Mouse (Mus musculus) testis, adult 2 months (tissue): Measurements from ENCODE around the gene Tcte1. TPM values are rescaled to one million over a fixed set of nuclear protein-coding genes. Genes with fewer than 3 reads are reported as not detected.

Experiments used
- H3K27ac ChIP-seq: fragments of 200-500 bp; 2 replicates; pipeline ENCODE4 v1.5.1; 2012; ENCODE audit warnings: low read depth, low read length; ENCODE audit not compliant: control insufficient read depth, insufficient read depth
- H3K27me3 ChIP-seq: fragments of 200-500 bp; 2 replicates; pipeline ENCODE4 v1.6.1; 2012; ENCODE audit warnings: mild to moderate bottlenecking, low read length, moderate library complexity; ENCODE audit not compliant: control insufficient read depth, insufficient read depth
- H3K36me3 ChIP-seq: fragments of 200-500 bp; 2 replicates; pipeline ENCODE4 v1.6.1; 2012; ENCODE audit warnings: mild to moderate bottlenecking, low read length; ENCODE audit not compliant: control insufficient read depth, insufficient read depth
- H3K4me1 ChIP-seq: fragments of 200-500 bp; 2 replicates; pipeline ENCODE4 v1.6.1; 2012; ENCODE audit warnings: low read length; ENCODE audit not compliant: control insufficient read depth, insufficient read depth
- H3K4me3 ChIP-seq: fragments of 200-500 bp; 2 replicates; pipeline ENCODE4 v1.5.1; 2012; ENCODE audit warnings: low read depth, mild to moderate bottlenecking, low read length, moderate library complexity, mixed read lengths; ENCODE audit not compliant: control insufficient read depth
- CTCF ChIP-seq: fragments of 200-500 bp; IDR thresholded peaks from 2 replicates; pipeline ENCODE4 v1.5.1; 2012; ENCODE audit warnings: low read depth, mild to moderate bottlenecking, inconsistent platforms, low read length, moderate library complexity; ENCODE audit not compliant: control insufficient read depth, insufficient read depth, insufficient replicate concordance
- POLR2A ChIP-seq: fragments of 200-500 bp; IDR thresholded peaks from 2 replicates; pipeline ENCODE4 v1.6.1; 2012; ENCODE audit warnings: low read depth, mild to moderate bottlenecking, inconsistent platforms, low read length, moderate library complexity; ENCODE audit not compliant: control insufficient read depth
- polyA plus RNA-seq: library from polyadenylated mRNA; depleted of rRNA; stranded (reverse); fragments of >200 nt; gene quantifications from 2 replicates; pipeline ENCODE4 v1.2.3, GENCODE M21; 2012

The Tcte1 gene
- polyA plus RNA-seq, 1 experiment: 261 TPM

GRCm38 (mm10) chr17:45500981-45501380, 22.3 kb upstream of the Tcte1 start:
- H3K36me3 ChIP-seq: no peaks in the 10 kb centered on the region
- no peak overlapping the region for H3K4me3 ChIP-seq
- H3K27me3 ChIP-seq: no peaks in the 10 kb centered on the region
- H3K4me1 ChIP-seq: peaks cover under 1% of the 10 kb centered on the region; the same call in 1 of the 2 replicates
- no peak overlapping the region for H3K27ac ChIP-seq
- no peak for TF ChIP-seq POLR2A
- TF ChIP-seq CTCF: no peak

- peaks cover 7% of the 10 kb centered on the region for H3K4me1 ChIP-seq
- H3K36me3 ChIP-seq: no peaks in the 10 kb centered on the region
- H3K27me3 ChIP-seq: no peaks in the 10 kb centered on the region
- TF ChIP-seq CTCF (no peak), POLR2A (no peak)
- no peak overlapping the region for H3K4me3 ChIP-seq
- H3K27ac ChIP-seq: no peak overlapping the region
Measured at GRCm38 (mm10) chr17:45502324-45502723, 20.9 kb upstream of the Tcte1 start.

- Histone ChIP-seq H3K4me1 (peaks cover 9% of the 10 kb centered on the region), H3K27ac (no peak overlapping the region), H3K4me3 (no peak overlapping the region), H3K36me3 (no peaks in the 10 kb centered on the region), H3K27me3 (no peaks in the 10 kb centered on the region)
- TF ChIP-seq CTCF (no peak), POLR2A (no peak)
Measured at GRCm38 (mm10) chr17:45503301-45503973, 19.8 kb upstream of the Tcte1 start.

GRCm38 (mm10) chr17:45505941-45506465, 17.2 kb upstream of the Tcte1 start:
- no peaks in the 10 kb centered on the region for H3K36me3 ChIP-seq
- no peak overlapping the region for H3K4me3 ChIP-seq
- TF ChIP-seq POLR2A (no peak), CTCF (no peak)
- no peak overlapping the region for H3K27ac ChIP-seq
- no peaks in the 10 kb centered on the region for H3K27me3 ChIP-seq
- peaks cover 9% of the 10 kb centered on the region for H3K4me1 ChIP-seq

GRCm38 (mm10) chr17:45506700-45507189, 16.5 kb upstream of the Tcte1 start, which contains the start of gene Aars2:
Gene Aars2, plus strand, starts transcription at chr17:45506841.
- peak; percentile 76 for TF ChIP-seq CTCF
- peak; percentile 83 for TF ChIP-seq POLR2A
- Histone ChIP-seq H3K4me1 (peaks cover 9% of the 10 kb centered on the region), H3K27ac (peak within 1 kb of the TSS; percentile 89), H3K27me3 (no peaks in the 10 kb centered on the region), H3K4me3 (peak within 1 kb of the TSS; percentile 98), H3K36me3 (no peaks in the 10 kb centered on the region)

GRCm38 (mm10) chr17:45510871-45511270, 12.4 kb upstream of the Tcte1 start:
- peaks cover 9% of the 10 kb centered on the region for H3K4me1 ChIP-seq
- H3K36me3 ChIP-seq: no peaks in the 10 kb centered on the region
- H3K27me3 ChIP-seq: no peaks in the 10 kb centered on the region
- no peak overlapping the region for H3K4me3 ChIP-seq
- no peak overlapping the region for H3K27ac ChIP-seq
- no peak for TF ChIP-seq POLR2A
- no peak for TF ChIP-seq CTCF

- H3K4me1 ChIP-seq: peaks cover 2% of the 10 kb centered on the region; the same call in 1 of the 2 replicates
- no peaks in the 10 kb centered on the region for H3K27me3 ChIP-seq
- no peak overlapping the region for H3K27ac ChIP-seq
- no peak for TF ChIP-seq CTCF
- no peak for TF ChIP-seq POLR2A
- no peaks in the 10 kb centered on the region for H3K36me3 ChIP-seq
- H3K4me3 ChIP-seq: no peak overlapping the region
Measured at GRCm38 (mm10) chr17:45511757-45512156, 11.5 kb upstream of the Tcte1 start.
